Mouse (Mus musculus): ENCODE results near the gene Tmem51. TPM values are rescaled to one million over a fixed set of nuclear protein-coding genes. Genes with fewer than 3 reads are reported as not detected.

Tmem51 gene
- 6.6 and 6.7 TPM in 2 replicates for polyA plus RNA-seq (2016; fragmentation: Nextera tagmentation; extraction: Ambion mirVana)

- no peaks in the 10 kb centered on the region for H3K36me3 ChIP-seq (replicated peaks)
- H3K4me1 ChIP-seq, result peaks cover 54% of the 10 kb centered on the region
- peaks cover 80% of the 10 kb centered on the region for H3K27me3 ChIP-seq (ENCODE audit: poor library complexity, severe bottlenecking)
- peak within 1 kb of the TSS; percentile 83 for H3K27ac ChIP-seq
- DNase-seq (ENCODE audit: extremely low spot score, low spot score), result peak; percentile 52
- no peaks in the 10 kb centered on the region for H3K9me3 ChIP-seq
- H3K4me3 ChIP-seq, result peak within 1 kb of the TSS; percentile 82
- WGBS, result under 1% methylated on average over 52 of the region's 52 CpGs
Measured at GRCm38 (mm10) chr4:142084131-142084899, at the start of gene Tmem51. Gene Tmem51, minus strand, starts transcription at chr4:142084304.

GRCm38 (mm10) chr4:142130162-142130561 lies 46.1 kb upstream of the Tmem51 start:
- Histone ChIP-seq H3K9me3 (no peaks in the 10 kb centered on the region), H3K27me3 (ENCODE audit: poor library complexity, severe bottlenecking) (no peaks in the 10 kb centered on the region), H3K4me3 (no peak overlapping the region), H3K36me3 (replicated peaks) (no peaks in the 10 kb centered on the region), H3K27ac (peak overlapping the region; percentile 37; the same call in 1 of the 2 replicates), H3K4me1 (peaks cover 21% of the 10 kb centered on the region)
- no peak for DNase-seq (ENCODE audit: extremely low spot score, low spot score)
- WGBS, result 67% methylated on average over 5 of the region's 5 CpGs

GRCm38 (mm10) chr4:142127275-142127788 lies 43.2 kb upstream of the Tmem51 start:
- Histone ChIP-seq H3K36me3 (replicated peaks) (no peaks in the 10 kb centered on the region), H3K27me3 (ENCODE audit: poor library complexity, severe bottlenecking) (no peaks in the 10 kb centered on the region), H3K27ac (no peak overlapping the region), H3K4me1 (peaks cover 21% of the 10 kb centered on the region), H3K9me3 (no peaks in the 10 kb centered on the region), H3K4me3 (no peak overlapping the region)
- 89% methylated on average over 6 of the region's 6 CpGs for WGBS
- no peak for DNase-seq (ENCODE audit: extremely low spot score, low spot score)

- Histone ChIP-seq H3K4me3 (no peak overlapping the region), H3K4me1 (peaks cover 22% of the 10 kb centered on the region), H3K36me3 (replicated peaks) (no peaks in the 10 kb centered on the region), H3K27ac (no peak overlapping the region), H3K27me3 (ENCODE audit: poor library complexity, severe bottlenecking) (no peaks in the 10 kb centered on the region), H3K9me3 (no peaks in the 10 kb centered on the region)
- no peak for DNase-seq (ENCODE audit: extremely low spot score, low spot score)
- WGBS, result 77% methylated on average over 10 of the region's 10 CpGs
Measured at GRCm38 (mm10) chr4:142126641-142127274, 42.7 kb upstream of the Tmem51 start.

GRCm38 (mm10) chr4:142121164-142121563 lies 37.1 kb upstream of the Tmem51 start:
- no peak overlapping the region for H3K4me3 ChIP-seq
- DNase-seq (ENCODE audit: extremely low spot score, low spot score), result no peak
- no peaks in the 10 kb centered on the region for H3K9me3 ChIP-seq
- H3K27me3 ChIP-seq (ENCODE audit: poor library complexity, severe bottlenecking), result no peaks in the 10 kb centered on the region; the same call in 1 of the 2 replicates
- no peaks in the 10 kb centered on the region for H3K36me3 ChIP-seq (replicated peaks)
- H3K27ac ChIP-seq, result no peak overlapping the region
- 60% methylated on average over 1 of the region's 1 CpGs for WGBS
- H3K4me1 ChIP-seq, result peaks cover 29% of the 10 kb centered on the region

GRCm38 (mm10) chr4:142118522-142118921 lies 34.4 kb upstream of the Tmem51 start:
- H3K36me3 ChIP-seq (replicated peaks), result no peaks in the 10 kb centered on the region
- peaks cover 10% of the 10 kb centered on the region for H3K27me3 ChIP-seq (ENCODE audit: poor library complexity, severe bottlenecking)
- no peak overlapping the region for H3K27ac ChIP-seq
- 78% methylated on average over 7 of the region's 7 CpGs for WGBS
- no peak overlapping the region for H3K4me3 ChIP-seq
- no peak for DNase-seq (ENCODE audit: extremely low spot score, low spot score)
- H3K9me3 ChIP-seq, result no peaks in the 10 kb centered on the region
- H3K4me1 ChIP-seq, result peaks cover 29% of the 10 kb centered on the region

GRCm38 (mm10) chr4:142117993-142118392 lies 33.9 kb upstream of the Tmem51 start:
- DNase-seq (ENCODE audit: extremely low spot score, low spot score), result no peak
- 88% methylated on average over 12 of the region's 12 CpGs for WGBS
- no peaks in the 10 kb centered on the region for H3K36me3 ChIP-seq (replicated peaks)
- peaks cover 29% of the 10 kb centered on the region for H3K4me1 ChIP-seq
- no peaks in the 10 kb centered on the region for H3K9me3 ChIP-seq
- H3K4me3 ChIP-seq, result no peak overlapping the region
- peaks cover 10% of the 10 kb centered on the region for H3K27me3 ChIP-seq (ENCODE audit: poor library complexity, severe bottlenecking)
- H3K27ac ChIP-seq, result no peak overlapping the region

- Histone ChIP-seq H3K27me3 (ENCODE audit: poor library complexity, severe bottlenecking) (peaks cover 10% of the 10 kb centered on the region), H3K36me3 (replicated peaks) (peaks cover 6% of the 10 kb centered on the region; the same call in 1 of the 2 replicates), H3K9me3 (0 out of 2 replicates have a peak, but pooled peaks cover 7% of the 10 kb centered on the region), H3K4me1 (peaks cover 10% of the 10 kb centered on the region), H3K4me3 (no peak overlapping the region), H3K27ac (no peak overlapping the region)
- WGBS, result 31% methylated on average over 8 of the region's 8 CpGs
- no peak for DNase-seq (ENCODE audit: extremely low spot score, low spot score)
Measured at GRCm38 (mm10) chr4:142113306-142113705, 29.2 kb upstream of the Tmem51 start.

GRCm38 (mm10) chr4:142103081-142103671 lies 19.1 kb upstream of the Tmem51 start:
- no peak overlapping the region for H3K27ac ChIP-seq
- no peak for DNase-seq (ENCODE audit: extremely low spot score, low spot score)
- no peak overlapping the region for H3K4me3 ChIP-seq
- no peaks in the 10 kb centered on the region for H3K9me3 ChIP-seq
- H3K36me3 ChIP-seq (replicated peaks), result peaks cover 10% of the 10 kb centered on the region
- WGBS, result 57% methylated on average over 12 of the region's 12 CpGs
- H3K27me3 ChIP-seq (ENCODE audit: poor library complexity, severe bottlenecking), result no peaks in the 10 kb centered on the region
- H3K4me1 ChIP-seq, result peaks cover 14% of the 10 kb centered on the region

GRCm38 (mm10) chr4:142098303-142098702 lies 14.2 kb upstream of the Tmem51 start:
- WGBS, result 27% methylated on average over 8 of the region's 8 CpGs

GRCm38 (mm10) chr4:142097871-142098270 lies 13.8 kb upstream of the Tmem51 start:
- no peaks in the 10 kb centered on the region for H3K27me3 ChIP-seq (ENCODE audit: poor library complexity, severe bottlenecking)
- peaks cover 20% of the 10 kb centered on the region for H3K4me1 ChIP-seq
- H3K9me3 ChIP-seq, result no peaks in the 10 kb centered on the region
- 53% methylated on average over 5 of the region's 5 CpGs for WGBS
- no peak for DNase-seq (ENCODE audit: extremely low spot score, low spot score)
- H3K36me3 ChIP-seq (replicated peaks), result no peaks in the 10 kb centered on the region
- H3K4me3 ChIP-seq, result no peak overlapping the region
- no peak overlapping the region for H3K27ac ChIP-seq

More at GRCm38 (mm10) chr4:142098303-142098702, 14.2 kb upstream of the Tmem51 start:
- H3K27ac ChIP-seq, result no peak overlapping the region
- H3K36me3 ChIP-seq (replicated peaks), result no peaks in the 10 kb centered on the region
- peaks cover 24% of the 10 kb centered on the region for H3K4me1 ChIP-seq
- peak; percentile 76 for DNase-seq (ENCODE audit: extremely low spot score, low spot score)
- no peak overlapping the region for H3K4me3 ChIP-seq
- no peaks in the 10 kb centered on the region for H3K27me3 ChIP-seq (ENCODE audit: poor library complexity, severe bottlenecking)
- H3K9me3 ChIP-seq, result no peaks in the 10 kb centered on the region

- no peaks in the 10 kb centered on the region for H3K36me3 ChIP-seq (replicated peaks)
- H3K27ac ChIP-seq, result peak overlapping the region; percentile 60
- no peaks in the 10 kb centered on the region for H3K27me3 ChIP-seq (ENCODE audit: poor library complexity, severe bottlenecking)
- DNase-seq (ENCODE audit: extremely low spot score, low spot score), result no peak
- no peaks in the 10 kb centered on the region for H3K9me3 ChIP-seq
- H3K4me3 ChIP-seq, result no peak overlapping the region
- peaks cover 17% of the 10 kb centered on the region for H3K4me1 ChIP-seq
- 53% methylated on average over 15 of the region's 15 CpGs for WGBS
Measured at GRCm38 (mm10) chr4:142095513-142096241, 11.6 kb upstream of the Tmem51 start.

Measured in forebrain, embryonic 10.5 days (tissue).